Mouse (Mus musculus): Measurements from ENCODE around the gene Tbc1d20. TPM values are rescaled to one million over a fixed set of nuclear protein-coding genes. Genes with fewer than 3 reads are reported as not detected.

Gene Tbc1d20
- 236 and 271 TPM in 2 replicates for polyA plus RNA-seq (2012; rRNA removed)

DNA sequence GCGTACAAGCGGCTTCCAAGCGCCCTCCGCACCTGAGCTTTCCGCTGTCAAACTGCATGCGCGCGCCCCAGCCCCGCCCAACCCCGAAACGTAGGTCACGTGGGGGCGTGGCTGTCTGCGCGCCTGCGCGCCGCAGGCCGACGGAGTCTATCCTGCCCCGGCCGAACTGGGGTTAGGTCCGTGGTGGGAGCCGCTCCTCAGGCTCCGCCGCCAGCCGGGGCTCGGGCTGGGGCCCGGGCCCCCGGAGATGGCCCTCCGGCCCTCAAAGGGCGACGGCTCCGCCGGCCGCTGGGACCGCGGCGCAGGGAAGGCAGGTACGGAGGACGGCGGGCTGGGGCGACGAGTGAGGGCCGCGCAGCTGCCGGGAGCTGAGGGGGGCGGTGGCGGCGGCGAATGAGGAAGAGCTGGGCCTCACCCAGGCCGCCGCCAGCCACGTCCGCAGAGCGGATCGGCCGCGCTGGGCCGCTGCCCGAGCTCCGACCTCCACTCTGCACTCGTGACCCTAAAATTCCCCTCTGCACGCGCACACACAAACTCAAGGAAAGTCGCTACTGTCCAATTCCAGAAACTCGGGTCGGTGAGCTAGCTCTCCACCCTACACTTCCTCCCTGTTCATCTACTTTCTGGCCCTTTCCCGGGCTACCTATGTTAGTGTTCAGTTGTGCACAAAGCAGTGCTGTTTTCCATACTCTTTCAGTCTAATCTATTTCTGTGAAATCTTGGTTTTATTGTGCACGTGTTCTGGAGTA, at the start of gene Tbc1d20:
Tbc1d20 (plus strand) TSS at position 102 of the 749 bp plus-strand sequence.
- Histone ChIP-seq H3K4me1 (ENCODE audit: control insufficient read depth, insufficient read depth, low read length) (peaks cover 3% of the 10 kb centered on the region; the same call in 1 of the 2 replicates), H3K27ac (ENCODE audit: control insufficient read depth, insufficient read depth, low read depth, low read length) (peak within 1 kb of the TSS; percentile 91)
- TF ChIP-seq CTCF (IDR thresholded peaks at IDR 0.05; ENCODE audit: control insufficient read depth, insufficient read depth, insufficient replicate concordance, low read depth, low read length) = no peak
- TF ChIP-seq POLR2A (IDR thresholded peaks at IDR 0.05; ENCODE audit: control insufficient read depth, low read depth, low read length) = peak; percentile 83; the same call in 1 of the 2 replicates

DNA sequence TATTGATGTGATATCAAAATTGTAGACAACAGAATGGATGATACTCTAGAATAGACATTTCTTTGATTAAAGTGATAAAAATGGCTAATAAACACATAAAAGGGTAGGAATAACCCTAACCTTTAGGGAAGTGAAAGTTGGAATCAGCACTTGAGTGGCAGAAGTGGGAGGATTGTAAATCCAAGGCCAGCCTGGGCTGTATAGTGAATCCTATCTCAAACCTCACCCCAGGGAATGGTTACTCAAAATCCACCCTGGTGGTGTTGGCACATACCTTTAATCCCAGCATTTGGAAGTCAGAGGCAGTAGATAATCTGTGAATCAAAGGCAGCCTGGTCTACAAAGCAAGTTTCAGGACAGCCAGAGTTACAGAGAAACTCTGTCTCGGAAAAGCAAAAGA, 46.4 kb upstream of the Tbc1d20 start:
- Histone ChIP-seq H3K27me3 (ENCODE audit: control insufficient read depth, insufficient read depth, low read length) (no peaks in the 10 kb centered on the region), H3K4me1 (ENCODE audit: control insufficient read depth, insufficient read depth, low read length) (no peaks in the 10 kb centered on the region), H3K27ac (ENCODE audit: control insufficient read depth, insufficient read depth, low read depth, low read length) (no peak overlapping the region), H3K36me3 (ENCODE audit: control insufficient read depth, insufficient read depth, low read length) (no peaks in the 10 kb centered on the region), H3K4me3 (ENCODE audit: control insufficient read depth, low read depth, low read length) (no peak overlapping the region)
- TF ChIP-seq CTCF (IDR thresholded peaks at IDR 0.05; ENCODE audit: control insufficient read depth, insufficient read depth, insufficient replicate concordance, low read depth, low read length) = no peak
- TF ChIP-seq POLR2A (IDR thresholded peaks at IDR 0.05; ENCODE audit: control insufficient read depth, low read depth, low read length) = no peak

More for the DNA sequence above, at the start of gene Tbc1d20:
- Histone ChIP-seq H3K4me3 (ENCODE audit: control insufficient read depth, low read depth, low read length) (peak within 1 kb of the TSS; percentile 99), H3K36me3 (ENCODE audit: control insufficient read depth, insufficient read depth, low read length) (no peaks in the 10 kb centered on the region), H3K27me3 (ENCODE audit: control insufficient read depth, insufficient read depth, low read length) (no peaks in the 10 kb centered on the region)

DNA sequence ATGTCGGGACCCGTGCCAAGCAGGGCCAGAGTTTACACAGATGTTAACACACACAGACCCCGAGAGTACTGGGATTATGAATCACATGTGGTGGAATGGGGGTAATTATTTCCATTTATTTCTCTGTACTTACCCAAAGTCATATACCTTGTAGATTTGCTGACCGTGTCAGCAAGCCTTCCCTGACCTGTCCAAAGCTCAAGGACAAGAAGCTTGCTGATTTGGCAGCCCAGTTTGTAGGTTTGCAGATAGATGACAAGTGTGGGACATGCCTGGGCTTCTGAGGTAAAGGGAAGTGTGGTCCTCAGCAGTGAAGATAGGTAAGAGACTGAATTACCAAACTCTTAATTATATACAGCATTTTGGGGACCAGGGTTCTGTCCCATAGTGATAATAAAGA, 43.1 kb upstream of the Tbc1d20 start:
- Histone ChIP-seq H3K27ac (ENCODE audit: control insufficient read depth, insufficient read depth, low read depth, low read length) (no peak overlapping the region), H3K27me3 (ENCODE audit: control insufficient read depth, insufficient read depth, low read length) (no peaks in the 10 kb centered on the region), H3K36me3 (ENCODE audit: control insufficient read depth, insufficient read depth, low read length) (no peaks in the 10 kb centered on the region), H3K4me3 (ENCODE audit: control insufficient read depth, low read depth, low read length) (no peak overlapping the region), H3K4me1 (ENCODE audit: control insufficient read depth, insufficient read depth, low read length) (no peaks in the 10 kb centered on the region)
- TF ChIP-seq POLR2A (IDR thresholded peaks at IDR 0.05; ENCODE audit: control insufficient read depth, low read depth, low read length) (no peak), CTCF (IDR thresholded peaks at IDR 0.05; ENCODE audit: control insufficient read depth, insufficient read depth, insufficient replicate concordance, low read depth, low read length) (no peak)

DNA sequence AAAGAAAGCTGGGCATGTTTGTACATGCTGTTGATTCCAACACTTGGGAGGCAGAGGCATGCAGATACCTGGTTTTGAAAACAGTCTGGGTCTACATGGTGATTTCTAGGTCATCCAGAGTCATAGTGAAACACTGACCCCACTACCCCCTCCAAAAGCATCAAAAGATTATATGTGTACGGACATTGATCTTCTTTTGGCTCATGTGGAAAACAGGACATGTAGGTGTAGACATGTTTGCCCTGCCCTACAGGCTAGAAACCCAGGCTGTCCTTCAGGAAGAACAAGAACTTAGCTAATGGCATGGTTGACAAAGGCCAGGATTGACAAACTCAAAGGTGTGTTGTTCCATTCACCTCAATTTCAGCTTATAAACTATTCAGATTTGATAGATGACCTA, 33.9 kb upstream of the Tbc1d20 start:
- H3K36me3 ChIP-seq (ENCODE audit: control insufficient read depth, insufficient read depth, low read length) = no peaks in the 10 kb centered on the region; the same call in 1 of the 2 replicates

DNA sequence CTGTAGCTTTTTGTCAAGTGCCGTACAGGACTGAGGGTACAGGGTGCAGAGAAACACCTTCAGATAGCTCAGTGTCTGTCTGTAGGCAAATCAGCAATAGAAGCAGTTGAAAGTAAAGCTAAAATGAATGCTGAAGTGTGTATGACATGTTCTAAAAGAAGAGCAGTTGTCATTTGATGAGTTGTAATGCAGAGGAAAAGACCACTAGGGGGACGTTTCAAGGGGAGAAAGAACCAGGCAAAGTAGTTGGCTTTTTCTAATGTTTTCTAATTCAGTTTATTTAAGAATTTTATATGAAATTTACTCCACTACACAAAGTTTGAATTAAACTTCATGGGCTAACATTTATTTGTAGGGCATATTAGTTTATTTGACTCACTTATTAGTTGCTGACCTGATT, 20.0 kb upstream of the Tbc1d20 start:
- Histone ChIP-seq H3K4me1 (ENCODE audit: control insufficient read depth, insufficient read depth, low read length) (no peaks in the 10 kb centered on the region), H3K4me3 (ENCODE audit: control insufficient read depth, low read depth, low read length) (no peak overlapping the region), H3K27ac (ENCODE audit: control insufficient read depth, insufficient read depth, low read depth, low read length) (no peak overlapping the region), H3K36me3 (ENCODE audit: control insufficient read depth, insufficient read depth, low read length) (peaks cover 1% of the 10 kb centered on the region), H3K27me3 (ENCODE audit: control insufficient read depth, insufficient read depth, low read length) (no peaks in the 10 kb centered on the region)
- TF ChIP-seq POLR2A (IDR thresholded peaks at IDR 0.05; ENCODE audit: control insufficient read depth, low read depth, low read length) (no peak), CTCF (IDR thresholded peaks at IDR 0.05; ENCODE audit: control insufficient read depth, insufficient read depth, insufficient replicate concordance, low read depth, low read length) (no peak)

More for the DNA sequence above, 33.9 kb upstream of the Tbc1d20 start:
- no peak overlapping the region for H3K27ac ChIP-seq (ENCODE audit: control insufficient read depth, insufficient read depth, low read depth, low read length)
- TF ChIP-seq POLR2A (IDR thresholded peaks at IDR 0.05; ENCODE audit: control insufficient read depth, low read depth, low read length) = no peak
- no peak for TF ChIP-seq CTCF (IDR thresholded peaks at IDR 0.05; ENCODE audit: control insufficient read depth, insufficient read depth, insufficient replicate concordance, low read depth, low read length)
- no peaks in the 10 kb centered on the region for H3K4me1 ChIP-seq (ENCODE audit: control insufficient read depth, insufficient read depth, low read length)
- no peaks in the 10 kb centered on the region for H3K27me3 ChIP-seq (ENCODE audit: control insufficient read depth, insufficient read depth, low read length)
- no peak overlapping the region for H3K4me3 ChIP-seq (ENCODE audit: control insufficient read depth, low read depth, low read length)

DNA sequence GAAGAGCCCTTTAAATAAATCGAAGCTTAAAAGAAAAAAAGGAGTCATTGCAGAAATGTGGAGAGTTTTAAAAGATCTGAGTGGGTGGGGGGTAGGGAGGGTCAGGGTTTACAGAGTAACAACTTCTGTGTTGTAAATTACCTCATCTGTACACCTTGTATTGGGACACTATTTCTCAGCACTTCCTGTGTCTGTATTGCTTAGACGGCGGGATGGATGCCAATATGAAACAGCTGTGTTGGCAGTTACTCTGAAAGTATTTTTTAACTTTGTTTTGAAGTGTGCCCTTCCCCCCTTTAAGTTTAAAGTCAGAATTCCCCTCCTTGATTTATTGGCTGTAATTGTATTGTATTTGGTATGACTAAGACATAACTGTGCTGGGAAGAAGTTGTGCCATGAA, 12.2 kb upstream of the Tbc1d20 start:
- TF ChIP-seq POLR2A (IDR thresholded peaks at IDR 0.05; ENCODE audit: control insufficient read depth, low read depth, low read length) (no peak), CTCF (IDR thresholded peaks at IDR 0.05; ENCODE audit: control insufficient read depth, insufficient read depth, insufficient replicate concordance, low read depth, low read length) (no peak)

DNA sequence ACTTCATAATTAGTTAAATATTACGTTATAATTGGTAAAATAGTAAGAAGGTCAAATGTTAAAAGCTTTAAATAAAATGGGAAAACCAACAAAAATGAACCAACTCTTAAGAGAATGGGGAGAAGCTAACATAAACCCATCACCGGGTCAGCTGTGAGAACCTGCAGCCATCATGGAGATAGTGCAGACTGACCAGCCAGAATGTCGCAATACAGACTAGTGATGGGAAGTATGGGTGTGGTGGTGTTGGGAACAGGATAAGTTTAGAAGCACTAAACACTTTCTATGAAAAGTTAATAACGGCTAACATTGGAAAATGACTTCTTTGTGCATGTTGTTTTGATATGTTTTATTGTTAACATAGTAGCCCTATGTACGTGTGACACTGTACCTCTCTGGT, 6.1 kb upstream of the Tbc1d20 start:
- Histone ChIP-seq H3K4me3 (ENCODE audit: control insufficient read depth, low read depth, low read length) (no peak overlapping the region), H3K36me3 (ENCODE audit: control insufficient read depth, insufficient read depth, low read length) (no peaks in the 10 kb centered on the region; the same call in none of the 2 replicates), H3K27me3 (ENCODE audit: control insufficient read depth, insufficient read depth, low read length) (no peaks in the 10 kb centered on the region), H3K4me1 (ENCODE audit: control insufficient read depth, insufficient read depth, low read length) (peaks cover 3% of the 10 kb centered on the region; the same call in 1 of the 2 replicates), H3K27ac (ENCODE audit: control insufficient read depth, insufficient read depth, low read depth, low read length) (no peak overlapping the region)
- no peak for TF ChIP-seq CTCF (IDR thresholded peaks at IDR 0.05; ENCODE audit: control insufficient read depth, insufficient read depth, insufficient replicate concordance, low read depth, low read length)
- no peak for TF ChIP-seq POLR2A (IDR thresholded peaks at IDR 0.05; ENCODE audit: control insufficient read depth, low read depth, low read length)

More for the DNA sequence above, 12.2 kb upstream of the Tbc1d20 start:
- Histone ChIP-seq H3K36me3 (ENCODE audit: control insufficient read depth, insufficient read depth, low read length) (no peaks in the 10 kb centered on the region; the same call in none of the 2 replicates), H3K27me3 (ENCODE audit: control insufficient read depth, insufficient read depth, low read length) (no peaks in the 10 kb centered on the region), H3K4me1 (ENCODE audit: control insufficient read depth, insufficient read depth, low read length) (no peaks in the 10 kb centered on the region), H3K4me3 (ENCODE audit: control insufficient read depth, low read depth, low read length) (no peak overlapping the region), H3K27ac (ENCODE audit: control insufficient read depth, insufficient read depth, low read depth, low read length) (no peak overlapping the region)
